14 mouse cellular contexts compared by ENCODE assay signal in the genomic region with DNA sequence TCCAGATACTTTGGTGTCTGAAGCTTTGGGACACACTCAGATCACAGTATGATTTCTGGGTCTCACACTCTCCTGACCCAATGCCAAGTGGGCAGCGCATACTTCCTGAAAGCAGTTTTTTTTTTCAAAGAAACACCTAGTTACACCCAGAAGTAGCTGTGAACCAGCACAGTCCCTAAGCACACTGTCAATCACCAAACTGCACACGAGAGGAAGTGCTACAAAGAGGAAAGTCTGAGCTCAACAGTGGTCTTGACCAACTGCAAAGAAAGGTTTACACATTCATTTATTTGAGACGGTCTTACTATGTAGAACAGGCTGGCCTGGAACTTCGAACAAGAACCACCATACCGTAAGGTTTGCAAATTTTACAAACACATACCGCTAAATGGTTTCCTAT.
"Had no signal": no experiment of that assay in that cellular context is flagged by ENCODE, and none has a peak within 500 bp of the region (broad histone marks: within the 10 kb centered on the region; RNA-seq: fewer than 3 reads in every experiment).

No protein-coding gene starts in this region.

- H3K4me3 ChIP-seq: limb, embryonic 12.5 days; midbrain, embryonic 13.5 days; neural tube, embryonic 12.5 days had no signal

- H3K9ac ChIP-seq: limb, embryonic 12.5 days; liver, embryonic 14.5 days; midbrain, embryonic 13.5 days; neural tube, embryonic 12.5 days had no signal

- H3K4me2 ChIP-seq: limb, embryonic 12.5 days; midbrain, embryonic 13.5 days; neural tube, embryonic 12.5 days had no signal

- H3K9me3 ChIP-seq: limb, embryonic 12.5 days; midbrain, embryonic 13.5 days; neural tube, embryonic 12.5 days had no signal

- DNase-seq: kidney, adult 9 months; kidney, postnatal 36 days; layer of hippocampus, adult 9-11 months; liver; thymus, adult 18-20 months; thymus, postnatal 14 days had no signal

- H3K4me1 ChIP-seq: limb, embryonic 12.5 days; neural tube, embryonic 12.5 days had no signal

- H3K27ac ChIP-seq: kidney, postnatal 0 days; limb, embryonic 12.5 days; liver, embryonic 14.5 days; midbrain, embryonic 13.5 days; neural tube, embryonic 12.5 days; stomach, postnatal 0 days had no signal

- H3K27me3 ChIP-seq: limb, embryonic 12.5 days; midbrain, embryonic 13.5 days; neural tube, embryonic 12.5 days had no signal

- ATAC-seq: inflammation-experienced regulatory T-cells, adult 6 months; intestine, postnatal 0 days; midbrain, embryonic 13.5 days had no signal

- H3K36me3 ChIP-seq: limb, embryonic 12.5 days; midbrain, embryonic 13.5 days; neural tube, embryonic 12.5 days had no signal
